Mouse (Mus musculus) spleen, postnatal 4 days (tissue): ENCODE data around the gene Mef2c.

Source experiments
- DNase-seq, 2 experiments: peaks; one replicate each; pipeline ENCODE4 v3.0.0; 2022; ENCODE audit warnings: low spot score in 2 of 2

Mef2c gene

GRCm38 (mm10) chr13:83608851-83609516, 105.2 kb downstream of the Mef2c start:
- DNase-seq: peak; percentile 19 to 64

GRCm38 (mm10) chr13:83609517-83609878, 105.7 kb downstream of the Mef2c start:
- no peak for DNase-seq

DNA sequence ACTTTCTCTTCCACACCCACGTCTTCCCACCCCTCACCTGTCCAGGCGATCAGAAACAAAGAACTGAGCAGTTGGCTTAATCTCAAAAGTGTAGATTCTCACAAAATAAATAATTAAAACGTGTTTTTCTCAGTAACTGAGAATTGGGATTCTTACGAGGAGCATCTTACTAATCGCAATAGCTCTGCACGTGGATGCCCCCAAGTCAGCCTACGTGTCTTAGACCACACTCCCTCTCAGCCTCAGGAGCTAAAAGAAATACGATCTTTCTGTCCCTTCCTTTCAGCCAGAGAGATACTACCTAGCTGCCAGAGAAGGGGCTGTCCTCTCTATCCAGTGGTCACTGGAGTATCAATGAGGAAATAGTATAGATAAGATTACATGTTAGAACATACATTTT, 106.3 kb downstream of the Mef2c start:
- DNase-seq: no peak

DNA sequence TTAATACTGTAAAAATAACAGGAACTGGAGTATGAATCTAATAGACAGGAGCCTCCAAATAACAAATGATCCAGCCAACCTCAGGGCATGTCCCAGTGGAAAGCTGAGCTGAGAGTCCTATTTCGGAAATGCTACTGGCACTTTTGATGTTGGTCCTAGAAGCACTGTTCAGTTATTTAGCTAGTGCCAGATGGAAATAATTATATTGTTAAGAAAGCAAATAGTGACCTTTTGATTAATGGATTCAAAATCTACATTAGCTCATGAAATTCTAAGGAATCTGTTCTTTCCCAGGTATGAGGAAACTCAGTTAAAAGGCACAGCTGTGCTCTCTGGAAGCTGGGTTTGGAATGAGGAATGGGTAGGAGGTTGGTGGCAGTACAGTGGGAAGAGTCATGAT, 108.4 kb downstream of the Mef2c start:
- no peak for DNase-seq

DNA sequence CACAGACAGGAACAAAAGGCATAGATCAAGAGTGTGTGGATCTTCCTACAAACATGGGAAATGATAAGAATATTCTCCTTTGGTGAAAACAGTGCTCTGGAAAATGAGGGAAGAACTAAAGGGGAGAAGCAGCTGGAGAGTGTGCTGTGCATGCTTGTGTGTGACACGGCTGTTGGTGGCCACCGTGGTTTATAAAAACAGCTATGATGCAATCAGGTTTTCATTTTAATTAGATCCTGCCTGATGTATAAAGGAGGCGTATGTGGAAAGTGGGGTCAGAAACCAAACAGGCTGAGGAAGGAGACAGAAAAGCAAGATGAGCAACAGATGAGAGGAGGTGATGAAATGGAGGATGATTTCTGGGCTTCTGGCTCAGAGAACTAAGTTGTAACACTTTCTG, 112.0 kb downstream of the Mef2c start:
- no peak for DNase-seq

GRCm38 (mm10) chr13:83624651-83625050, 120.8 kb downstream of the Mef2c start:
- DNase-seq: no peak

DNA sequence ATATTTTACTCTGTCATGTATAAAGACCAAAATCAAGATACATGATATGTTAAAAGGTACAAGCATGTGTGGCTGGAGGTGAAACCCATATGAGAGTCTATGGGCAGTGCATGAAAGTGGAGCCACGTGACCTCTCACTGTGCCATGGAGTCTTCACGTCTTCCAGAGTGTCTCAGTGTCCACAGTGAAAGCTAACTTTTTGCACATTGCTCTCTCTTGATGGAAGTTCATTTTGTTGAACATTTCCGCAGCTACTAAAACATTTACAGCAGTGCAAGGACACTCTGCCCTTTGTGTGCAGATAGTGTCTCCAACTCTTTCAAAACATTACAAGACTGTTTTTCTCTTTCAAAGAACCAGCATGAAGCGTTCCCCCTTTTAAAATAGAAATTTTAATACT, 123.6 kb downstream of the Mef2c start:
- no peak for DNase-seq

- no peak for DNase-seq
These were observed 124.3 kb downstream of the Mef2c start for GRCm38 (mm10) chr13:83628139-83628538.

- DNase-seq: no peak
These were observed 129.3 kb downstream of the Mef2c start for GRCm38 (mm10) chr13:83633155-83633554.

DNA sequence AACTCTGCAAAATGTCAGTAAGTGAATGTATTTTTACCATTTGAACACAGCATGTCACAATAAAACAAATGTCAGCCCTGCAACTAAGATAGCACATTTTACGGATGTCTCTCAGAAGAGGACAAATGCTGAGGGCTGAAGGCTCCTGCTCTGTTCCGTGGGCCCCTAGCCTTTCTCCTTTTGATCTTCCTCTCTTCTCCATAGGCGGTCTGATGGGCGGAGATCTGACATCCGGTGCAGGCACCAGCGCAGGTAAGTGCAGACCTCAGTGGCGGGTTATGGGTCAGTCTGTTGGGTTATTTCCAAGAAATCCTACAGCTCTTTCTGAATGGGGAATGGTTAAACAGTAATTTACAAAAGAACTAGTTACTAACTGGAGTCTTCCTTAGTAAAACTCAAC, 131.4 kb downstream of the Mef2c start:
- no peak for DNase-seq

- DNase-seq: no peak
These were observed 133.8 kb downstream of the Mef2c start for GRCm38 (mm10) chr13:83637666-83638065.

GRCm38 (mm10) chr13:83638735-83639134, 134.9 kb downstream of the Mef2c start:
- DNase-seq: no peak

DNA sequence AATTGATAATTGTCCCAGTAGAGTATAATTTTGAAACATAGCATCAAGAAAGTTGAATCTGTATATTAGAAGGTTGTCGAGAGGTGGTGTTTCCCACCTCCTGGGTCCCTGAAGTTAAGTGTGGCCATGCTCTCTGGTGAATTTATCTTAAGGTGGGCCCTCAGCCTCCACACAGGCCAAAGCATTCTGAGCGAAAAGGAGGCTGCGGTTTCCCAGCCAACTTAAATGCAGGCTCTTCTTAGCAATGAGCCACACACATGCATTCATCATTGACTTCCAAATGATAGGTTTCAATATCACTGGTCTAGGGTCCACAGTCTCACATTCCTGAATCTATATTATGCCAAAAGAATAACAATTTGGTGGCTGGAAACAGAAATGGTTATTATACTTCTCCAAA, 145.2 kb downstream of the Mef2c start:
- DNase-seq: no peak

- DNase-seq: peak in 1 of 2 experiments; percentile 23
These were observed 146.1 kb downstream of the Mef2c start for GRCm38 (mm10) chr13:83649795-83650476.

GRCm38 (mm10) chr13:83650807-83651206, 147.0 kb downstream of the Mef2c start:
- no peak for DNase-seq

GRCm38 (mm10) chr13:83651941-83652548, 148.2 kb downstream of the Mef2c start:
- peak in 1 of 2 experiments; percentile 51 for DNase-seq

GRCm38 (mm10) chr13:83652560-83652959, 148.7 kb downstream of the Mef2c start:
- no peak for DNase-seq

DNA sequence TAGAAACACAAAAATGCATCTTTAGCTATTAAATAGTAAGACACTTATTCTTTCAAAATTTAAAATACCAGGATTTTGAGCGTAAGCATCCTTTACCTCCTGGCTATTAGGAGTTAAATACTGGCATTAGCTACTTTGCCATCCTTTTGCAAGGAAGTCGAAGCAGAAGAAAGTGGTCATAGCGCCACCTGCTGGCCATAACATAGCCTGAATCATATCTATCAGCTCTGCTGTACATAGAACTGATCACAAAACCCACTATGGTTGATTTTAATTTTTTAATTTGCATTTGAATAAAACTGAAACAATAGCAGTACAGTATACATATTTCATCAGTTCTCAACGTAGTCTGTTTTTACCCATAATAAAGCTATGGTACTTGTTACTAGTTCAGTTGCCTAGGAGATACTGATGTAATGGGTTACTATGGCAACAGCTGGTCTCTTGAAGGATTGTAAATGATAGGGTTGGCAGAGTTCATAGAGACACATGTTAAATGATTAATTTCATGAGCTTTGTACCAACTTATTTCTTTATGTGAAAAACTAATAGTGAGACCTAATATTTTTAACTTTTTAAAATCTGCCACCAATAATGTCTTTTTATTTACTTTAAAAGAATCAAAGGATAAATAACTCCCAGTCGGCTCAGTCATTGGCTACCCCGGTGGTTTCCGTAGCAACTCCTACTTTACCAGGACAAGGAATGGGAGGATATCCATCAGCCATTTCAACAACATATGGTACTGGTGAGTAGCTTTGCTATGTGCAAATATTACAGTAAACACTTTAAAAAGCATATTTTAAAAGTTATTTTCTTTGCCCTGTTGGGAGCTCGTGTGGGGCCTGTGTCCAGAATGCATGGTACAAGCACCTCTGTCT, 151.3 kb downstream of the Mef2c start:
- DNase-seq: peak; percentile 68 to 89

GRCm38 (mm10) chr13:83656094-83656493, 152.3 kb downstream of the Mef2c start:
- DNase-seq: no peak

DNA sequence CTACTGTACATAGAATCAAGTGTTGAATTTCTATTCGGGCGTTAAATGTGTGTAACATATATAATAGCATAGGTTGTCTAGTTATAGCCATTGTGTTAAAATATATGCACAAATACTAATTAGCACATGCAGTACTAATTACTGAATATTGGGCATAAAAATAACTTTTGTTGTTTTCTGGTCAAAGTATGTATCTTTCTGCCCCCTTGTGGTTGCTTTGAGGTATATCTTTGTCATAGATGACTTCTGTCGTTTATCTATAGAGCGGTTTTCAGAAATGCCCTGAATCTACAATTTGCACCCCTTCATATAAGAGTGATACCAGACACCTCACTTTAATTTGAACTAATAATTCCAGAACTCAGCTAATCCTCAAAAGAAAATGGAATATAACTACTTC, 152.9 kb downstream of the Mef2c start:
- no peak for DNase-seq

GRCm38 (mm10) chr13:83660722-83661121, 156.9 kb downstream of the Mef2c start:
- DNase-seq: no peak

DNA sequence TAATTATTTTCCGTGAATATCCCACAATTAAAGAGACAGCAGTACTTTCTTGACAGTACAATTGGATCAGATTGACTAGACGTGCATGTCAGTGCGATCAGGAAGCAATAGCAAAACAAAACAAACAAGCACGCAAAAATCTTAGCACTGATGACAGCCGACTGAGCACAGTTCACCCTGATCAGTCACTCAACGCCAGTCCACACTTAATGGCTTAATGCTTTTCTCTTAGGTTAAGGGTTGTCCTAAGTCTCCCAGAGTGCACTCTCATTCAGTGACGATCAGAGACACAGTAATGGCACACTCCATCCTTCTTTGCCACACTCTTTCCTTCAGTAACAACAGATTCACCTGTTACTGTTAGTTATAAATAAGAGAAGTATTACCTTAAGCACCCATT, 157.3 kb downstream of the Mef2c start:
- DNase-seq: no peak
